Mouse (Mus musculus): ENCODE data around the gene Atp5e. TPM values are rescaled to one million over a fixed set of nuclear protein-coding genes. Genes with fewer than 3 reads are reported as not detected.
A peak's percentile ranks its signal among the peaks of the same experiment; 100 is the strongest.

Atp5e gene
- polyA plus RNA-seq, 1 experiment from 2014 or later: 545 TPM

- Histone ChIP-seq H3K4me3 (peak overlapping the region; percentile 92), H3K4me2 (peak overlapping the region; percentile 94), H3K27ac (peak overlapping the region; percentile 94), H3K36me3 (peaks cover 30% of the 10 kb centered on the region), H3K4me1 (peaks cover 49% of the 10 kb centered on the region), H3K9me3 (replicated peaks) (no peaks in the 10 kb centered on the region), H3K9ac (peak overlapping the region; percentile 92), H3K27me3 (replicated peaks) (0 out of 2 replicates have a peak, but pooled peaks cover 4% of the 10 kb centered on the region)
- ATAC-seq: no peak
- WGBS (ENCODE audit: insufficient replicate concordance): 76% methylated on average over 5 of the region's 5 CpGs
Observed at GRCm38 (mm10) chr2:174473550-174473927, 9.6 kb upstream of the Atp5e start.

- Histone ChIP-seq H3K36me3 (peaks cover 35% of the 10 kb centered on the region), H3K27ac (peak within 1 kb of the TSS; percentile 94), H3K4me3 (peak within 1 kb of the TSS; percentile 92), H3K9ac (peak within 1 kb of the TSS; percentile 92), H3K9me3 (replicated peaks) (no peaks in the 10 kb centered on the region), H3K4me1 (peaks cover 53% of the 10 kb centered on the region), H3K27me3 (replicated peaks) (0 out of 2 replicates have a peak, but pooled peaks cover 4% of the 10 kb centered on the region), H3K4me2 (peak within 1 kb of the TSS; percentile 94)
- WGBS (ENCODE audit: insufficient replicate concordance): under 1% methylated on average over 53 of the region's 53 CpGs
- ATAC-seq: peak; percentile 95
Observed at GRCm38 (mm10) chr2:174472818-174473549, 9.1 kb upstream of the Atp5e start, which contains the start of gene Prelid3b. TSS of gene Prelid3b (minus strand) at chr2:174473081.

GRCm38 (mm10) chr2:174472407-174472806 lies 8.5 kb upstream of the Atp5e start:
- H3K4me3 ChIP-seq: peak overlapping the region; percentile 92
- no peaks in the 10 kb centered on the region for H3K9me3 ChIP-seq (replicated peaks)
- peaks cover 54% of the 10 kb centered on the region for H3K4me1 ChIP-seq
- ATAC-seq: peak; percentile 36
- WGBS (ENCODE audit: insufficient replicate concordance): 3% methylated on average over 30 of the region's 30 CpGs
- peak overlapping the region; percentile 90 for H3K27ac ChIP-seq
- peaks cover 41% of the 10 kb centered on the region for H3K36me3 ChIP-seq
- H3K9ac ChIP-seq: peak overlapping the region; percentile 92
- H3K27me3 ChIP-seq (replicated peaks): 0 out of 2 replicates have a peak, but pooled peaks cover 2% of the 10 kb centered on the region
- H3K4me2 ChIP-seq: peak overlapping the region; percentile 94

GRCm38 (mm10) chr2:174470786-174471405 lies 7.0 kb upstream of the Atp5e start:
- H3K36me3 ChIP-seq: peaks cover 56% of the 10 kb centered on the region
- no peak for ATAC-seq
- H3K4me2 ChIP-seq: peak overlapping the region; percentile 94
- no peaks in the 10 kb centered on the region for H3K27me3 ChIP-seq (replicated peaks)
- 79% methylated on average over 7 of the region's 7 CpGs for WGBS (ENCODE audit: insufficient replicate concordance)
- H3K4me3 ChIP-seq: peak overlapping the region; percentile 92
- peak overlapping the region; percentile 92 for H3K9ac ChIP-seq
- no peaks in the 10 kb centered on the region for H3K9me3 ChIP-seq (replicated peaks)
- H3K27ac ChIP-seq: peak overlapping the region; percentile 90
- H3K4me1 ChIP-seq: peaks cover 54% of the 10 kb centered on the region

- Histone ChIP-seq H3K27me3 (replicated peaks) (no peaks in the 10 kb centered on the region), H3K4me1 (peaks cover 54% of the 10 kb centered on the region), H3K9me3 (replicated peaks) (no peaks in the 10 kb centered on the region), H3K27ac (peak overlapping the region; percentile 90; the same call in 1 of the 2 replicates), H3K9ac (no peak overlapping the region), H3K4me3 (peak overlapping the region; percentile 92; the same call in 1 of the 2 replicates), H3K4me2 (peak overlapping the region; percentile 94), H3K36me3 (peaks cover 62% of the 10 kb centered on the region)
- WGBS (ENCODE audit: insufficient replicate concordance): 16% methylated on average over 4 of the region's 4 CpGs
- ATAC-seq: no peak
Observed at GRCm38 (mm10) chr2:174470333-174470732, 6.4 kb upstream of the Atp5e start.

- H3K27ac ChIP-seq: peak overlapping the region; percentile 77
- no peaks in the 10 kb centered on the region for H3K9me3 ChIP-seq (replicated peaks)
- ATAC-seq: peak; percentile 12; the same call in 1 of the 2 replicates
- peaks cover 32% of the 10 kb centered on the region for H3K4me1 ChIP-seq
- H3K4me2 ChIP-seq: peak overlapping the region; percentile 90
- H3K9ac ChIP-seq: peak overlapping the region; percentile 84
- H3K27me3 ChIP-seq (replicated peaks): no peaks in the 10 kb centered on the region
- H3K36me3 ChIP-seq: peaks cover 75% of the 10 kb centered on the region
- WGBS (ENCODE audit: insufficient replicate concordance): 25% methylated on average over 10 of the region's 10 CpGs
- peak overlapping the region; percentile 75 for H3K4me3 ChIP-seq
Observed at GRCm38 (mm10) chr2:174463370-174463769, 535 bp downstream of the Atp5e start.

- Histone ChIP-seq H3K4me3 (no peak overlapping the region), H3K4me1 (peaks cover 30% of the 10 kb centered on the region), H3K27me3 (replicated peaks) (0 out of 2 replicates have a peak, but pooled peaks cover 7% of the 10 kb centered on the region), H3K4me2 (no peak overlapping the region), H3K9me3 (replicated peaks) (no peaks in the 10 kb centered on the region), H3K9ac (no peak overlapping the region), H3K27ac (no peak overlapping the region), H3K36me3 (peaks cover 36% of the 10 kb centered on the region)
- no peak for ATAC-seq
- 70% methylated on average over 2 of the region's 2 CpGs for WGBS (ENCODE audit: insufficient replicate concordance)
Observed at GRCm38 (mm10) chr2:174459365-174459764, 4.5 kb downstream of the Atp5e start.

GRCm38 (mm10) chr2:174453681-174454080 lies 10.2 kb downstream of the Atp5e start:
- H3K4me3 ChIP-seq: peak overlapping the region; percentile 24; the same call in 1 of the 2 replicates
- H3K36me3 ChIP-seq: peaks cover 2% of the 10 kb centered on the region; the same call in 1 of the 2 replicates
- H3K9me3 ChIP-seq (replicated peaks): no peaks in the 10 kb centered on the region
- peak overlapping the region; percentile 54 for H3K9ac ChIP-seq
- ATAC-seq: peak; percentile 96
- H3K4me2 ChIP-seq: peak overlapping the region; percentile 51
- WGBS (ENCODE audit: insufficient replicate concordance): 23% methylated on average over 7 of the region's 7 CpGs
- 0 out of 2 replicates have a peak, but pooled peaks cover 7% of the 10 kb centered on the region for H3K27me3 ChIP-seq (replicated peaks)
- peaks cover 57% of the 10 kb centered on the region for H3K4me1 ChIP-seq
- peak overlapping the region; percentile 86 for H3K27ac ChIP-seq

GRCm38 (mm10) chr2:174450353-174450752 lies 13.6 kb downstream of the Atp5e start, which contains the start of gene Tubb1:
TSS of gene Tubb1 (plus strand) at chr2:174450695.
- Histone ChIP-seq H3K4me3 (peak within 1 kb of the TSS; percentile 29), H3K9me3 (replicated peaks) (no peaks in the 10 kb centered on the region), H3K4me1 (peaks cover 65% of the 10 kb centered on the region), H3K27me3 (replicated peaks) (peaks cover 16% of the 10 kb centered on the region), H3K4me2 (peak within 1 kb of the TSS; percentile 38), H3K27ac (peak within 1 kb of the TSS; percentile 82), H3K36me3 (no peaks in the 10 kb centered on the region), H3K9ac (peak within 1 kb of the TSS; percentile 39; the same call in 1 of the 2 replicates)
- 26% methylated on average over 4 of the region's 4 CpGs for WGBS (ENCODE audit: insufficient replicate concordance)
- ATAC-seq: peak; percentile 81

GRCm38 (mm10) chr2:174448405-174448804 lies 15.5 kb downstream of the Atp5e start:
- peaks cover 16% of the 10 kb centered on the region for H3K27me3 ChIP-seq (replicated peaks)
- H3K36me3 ChIP-seq: no peaks in the 10 kb centered on the region
- ATAC-seq: no peak
- H3K4me3 ChIP-seq: no peak overlapping the region
- no peak overlapping the region for H3K27ac ChIP-seq
- no peak overlapping the region for H3K9ac ChIP-seq
- 71% methylated on average over 4 of the region's 4 CpGs for WGBS (ENCODE audit: insufficient replicate concordance)
- H3K4me1 ChIP-seq: peaks cover 57% of the 10 kb centered on the region
- no peak overlapping the region for H3K4me2 ChIP-seq
- no peaks in the 10 kb centered on the region for H3K9me3 ChIP-seq (replicated peaks)

GRCm38 (mm10) chr2:174446905-174447304 lies 17.0 kb downstream of the Atp5e start:
- Histone ChIP-seq H3K9me3 (replicated peaks) (no peaks in the 10 kb centered on the region), H3K4me2 (no peak overlapping the region), H3K4me3 (no peak overlapping the region), H3K4me1 (peaks cover 42% of the 10 kb centered on the region), H3K9ac (no peak overlapping the region), H3K27ac (no peak overlapping the region), H3K36me3 (no peaks in the 10 kb centered on the region), H3K27me3 (replicated peaks) (peaks cover 16% of the 10 kb centered on the region)
- no peak for ATAC-seq
- WGBS (ENCODE audit: insufficient replicate concordance): 70% methylated on average over 8 of the region's 8 CpGs

- Histone ChIP-seq H3K9ac (no peak overlapping the region), H3K27me3 (replicated peaks) (peaks cover 16% of the 10 kb centered on the region), H3K27ac (no peak overlapping the region), H3K4me3 (no peak overlapping the region), H3K36me3 (no peaks in the 10 kb centered on the region), H3K4me2 (no peak overlapping the region), H3K4me1 (peaks cover 40% of the 10 kb centered on the region), H3K9me3 (replicated peaks) (no peaks in the 10 kb centered on the region)
- no peak for ATAC-seq
- 60% methylated on average over 7 of the region's 7 CpGs for WGBS (ENCODE audit: insufficient replicate concordance)
Observed at GRCm38 (mm10) chr2:174446492-174446891, 17.4 kb downstream of the Atp5e start.

Data from liver, embryonic 12.5 days (tissue).